ENCODE assay signal across 17 mouse cellular contexts in genomic region chr1:82446049-82446448, GRCm38 (mm10).
A peak's percentile ranks its signal among the peaks of the same experiment; 100 is the strongest.
DNase-seq lines count a peak whose midpoint lies in the region; ATAC-seq and TF ChIP-seq lines count a peak whose summit lies in the region.
"Had no signal": no experiment of that assay in that cellular context is flagged by ENCODE, and none has a peak within 500 bp of the region (broad histone marks: within the 10 kb centered on the region; RNA-seq: fewer than 3 reads in every experiment).

No protein-coding gene starts in this region.

- no peaks in the 10 kb centered on the region for H3K36me3 ChIP-seq in midbrain, embryonic 13.5 days
- H3K36me3 ChIP-seq in forebrain, embryonic 10.5 days (replicated peaks) = no peaks in the 10 kb centered on the region
- H3K36me3 ChIP-seq: forebrain, embryonic 15.5 days; limb, embryonic 13.5 days; liver, embryonic 15.5 days; midbrain, embryonic 12.5 days had no signal

- no peaks in the 10 kb centered on the region for H3K4me1 ChIP-seq in lung, adult 2 months (ENCODE audit: control insufficient read depth, insufficient read depth, low read length)
- no peaks in the 10 kb centered on the region for H3K4me1 ChIP-seq in midbrain, embryonic 13.5 days (replicated peaks)
- peaks cover 5% of the 10 kb centered on the region; the same call in 1 of the 2 replicates for H3K4me1 ChIP-seq in forebrain, embryonic 10.5 days
- H3K4me1 ChIP-seq: forebrain, embryonic 15.5 days; liver, embryonic 15.5 days; midbrain, embryonic 12.5 days had no signal

- TF ChIP-seq POLR2A in lung, adult 2 months (IDR thresholded peaks at IDR 0.05; ENCODE audit: borderline replicate concordance, extremely low read depth, low read depth, low read length) = no peak

- DNase-seq in gastrocnemius, adult 18-20 months (ENCODE audit: low spot score) = peak; percentile 28
- no peak for DNase-seq in gastrocnemius, adult 2 months
- DNase-seq in lung, postnatal 10 days = peak; percentile 29
- DNase-seq in lung, adult 2 months = no peak
- peak; percentile 28 to 65 for DNase-seq in heart, adult 9 months (ENCODE audit: low spot score in 2 of 2)
- DNase-seq in kidney, postnatal 14 days = peak; percentile 70
- no peak for DNase-seq in forebrain, embryonic 10.5 days (ENCODE audit: extremely low spot score, low spot score)
- DNase-seq: cerebellum, postnatal 10 days; lung, postnatal 4 days; right cerebral cortex, postnatal 25 days; thymus, adult 18-20 months had no signal

- no peaks in the 10 kb centered on the region for H3K9me3 ChIP-seq in midbrain, embryonic 13.5 days
- H3K9me3 ChIP-seq in forebrain, embryonic 10.5 days = no peaks in the 10 kb centered on the region
- H3K9me3 ChIP-seq: forebrain, embryonic 15.5 days; limb, embryonic 13.5 days; liver, embryonic 15.5 days; midbrain, embryonic 12.5 days had no signal

- intact Hi-C loops in gastrocnemius, adult 2 months (cut with DNase I) = no loop called here

- no peak overlapping the region for H3K4me2 ChIP-seq in midbrain, embryonic 13.5 days (replicated peaks)
- H3K4me2 ChIP-seq: forebrain, embryonic 15.5 days; limb, embryonic 13.5 days; liver, embryonic 15.5 days; midbrain, embryonic 12.5 days had no signal

- no peak overlapping the region for H3K27ac ChIP-seq in gastrocnemius, adult 2 months
- no peak overlapping the region for H3K27ac ChIP-seq in midbrain, embryonic 13.5 days
- no peak overlapping the region for H3K27ac ChIP-seq in forebrain, embryonic 10.5 days
- H3K27ac ChIP-seq: forebrain, embryonic 15.5 days; hindbrain, postnatal 0 days; limb, embryonic 13.5 days; liver, embryonic 15.5 days; midbrain, embryonic 12.5 days had no signal

- WGBS in lung, adult 2 months = 64% methylated on average over 7 of the region's 7 CpGs
- 90% methylated on average over 7 of the region's 7 CpGs for WGBS in midbrain, embryonic 13.5 days
- WGBS in forebrain, embryonic 10.5 days = 93% methylated on average over 7 of the region's 7 CpGs

- H3K9ac ChIP-seq in midbrain, embryonic 13.5 days (replicated peaks) = no peak overlapping the region
- H3K9ac ChIP-seq: forebrain, embryonic 15.5 days; limb, embryonic 13.5 days; liver, embryonic 15.5 days; midbrain, embryonic 12.5 days had no signal

- no peak for TF ChIP-seq CTCF in gastrocnemius, adult 2 months (IDR thresholded peaks at IDR 0.05)
- no peak for TF ChIP-seq CTCF in lung, adult 2 months (IDR thresholded peaks at IDR 0.05; ENCODE audit: insufficient read depth, low read length)

- no peaks in the 10 kb centered on the region for H3K27me3 ChIP-seq in midbrain, embryonic 13.5 days
- H3K27me3 ChIP-seq in forebrain, embryonic 10.5 days (ENCODE audit: poor library complexity, severe bottlenecking) = no peaks in the 10 kb centered on the region
- H3K27me3 ChIP-seq: forebrain, embryonic 15.5 days; liver, embryonic 15.5 days; midbrain, embryonic 12.5 days had no signal

- ATAC-seq in midbrain, embryonic 13.5 days = no peak
- ATAC-seq: forebrain, embryonic 15.5 days; hindbrain, postnatal 0 days had no signal

- no peak overlapping the region for H3K4me3 ChIP-seq in gastrocnemius, adult 2 months
- no peak overlapping the region for H3K4me3 ChIP-seq in lung, adult 2 months (replicated peaks; ENCODE audit: extremely low read depth, low read depth, low read length)
- no peak overlapping the region for H3K4me3 ChIP-seq in midbrain, embryonic 13.5 days (replicated peaks)
- no peak overlapping the region for H3K4me3 ChIP-seq in forebrain, embryonic 10.5 days
- H3K4me3 ChIP-seq: forebrain, embryonic 15.5 days; limb, embryonic 13.5 days; liver, embryonic 15.5 days; midbrain, embryonic 12.5 days had no signal

Comparison
In these comparisons a context has a peak if more than half of its experiments do, and no peak if none do; other contexts are left out.
1. DNase-seq: peak in gastrocnemius, adult 18-20 months (single experiment), lung, postnatal 10 days (single experiment), heart, adult 9 months (2 of 2) and kidney, postnatal 14 days (single experiment); none in gastrocnemius, adult 2 months (single experiment), lung, adult 2 months (single experiment) and forebrain, embryonic 10.5 days (single experiment).